Mouse (Mus musculus): ENCODE measurements around the gene Jade1. TPM values are rescaled to one million over a fixed set of nuclear protein-coding genes. Genes with fewer than 3 reads are reported as not detected.
A peak's percentile ranks its signal among the peaks of the same experiment; 100 is the strongest.

Jade1 gene
- polyA plus RNA-seq, 1 experiment from 2014 or later: 15.3 TPM

GRCm38 (mm10) chr3:41583621-41584020 lies 28.1 kb downstream of the Jade1 start:
- no peak overlapping the region for H3K9ac ChIP-seq (ENCODE audit: low read depth, low read length)
- no peak overlapping the region for H3K4me2 ChIP-seq (replicated peaks; ENCODE audit: low read depth)
- no peak for TF ChIP-seq CTCF (IDR thresholded peaks at IDR 0.05; ENCODE audit: low read depth)
- H3K9me3 ChIP-seq (ENCODE audit: control insufficient read depth): no peaks in the 10 kb centered on the region
- no peaks in the 10 kb centered on the region for H3K27me3 ChIP-seq (replicated peaks; ENCODE audit: control insufficient read depth, insufficient read depth, low read length)
- no peak overlapping the region for H3K27ac ChIP-seq (ENCODE audit: low read depth, low read length)
- no peaks in the 10 kb centered on the region for H3K36me3 ChIP-seq (ENCODE audit: control insufficient read depth, insufficient read depth)
- peaks cover 39% of the 10 kb centered on the region for H3K4me1 ChIP-seq (replicated peaks; ENCODE audit: control insufficient read depth, insufficient read depth, low read length)
- ATAC-seq: no peak
- WGBS: 61% methylated on average over 4 of the region's 4 CpGs
- H3K4me3 ChIP-seq (ENCODE audit: low read depth, low read length): no peak overlapping the region

- ATAC-seq: no peak
- H3K27me3 ChIP-seq (replicated peaks; ENCODE audit: control insufficient read depth, insufficient read depth, low read length): no peaks in the 10 kb centered on the region
- H3K4me3 ChIP-seq (ENCODE audit: low read depth, low read length): no peak overlapping the region
- no peak for TF ChIP-seq CTCF (IDR thresholded peaks at IDR 0.05; ENCODE audit: low read depth)
- no peaks in the 10 kb centered on the region for H3K9me3 ChIP-seq (ENCODE audit: control insufficient read depth)
- H3K4me2 ChIP-seq (replicated peaks; ENCODE audit: low read depth): no peak overlapping the region
- peaks cover 34% of the 10 kb centered on the region for H3K4me1 ChIP-seq (replicated peaks; ENCODE audit: control insufficient read depth, insufficient read depth, low read length)
- H3K27ac ChIP-seq (ENCODE audit: low read depth, low read length): no peak overlapping the region
- peaks cover 8% of the 10 kb centered on the region; the same call in 1 of the 2 replicates for H3K36me3 ChIP-seq (ENCODE audit: control insufficient read depth, insufficient read depth)
- no peak overlapping the region for H3K9ac ChIP-seq (ENCODE audit: low read depth, low read length)
- 83% methylated on average over 5 of the region's 5 CpGs for WGBS
Measured at GRCm38 (mm10) chr3:41585548-41585947, 30.0 kb downstream of the Jade1 start.

GRCm38 (mm10) chr3:41586330-41586729 lies 30.8 kb downstream of the Jade1 start:
- no peak for ATAC-seq
- 56% methylated on average over 6 of the region's 6 CpGs for WGBS
- peaks cover 33% of the 10 kb centered on the region for H3K4me1 ChIP-seq (replicated peaks; ENCODE audit: control insufficient read depth, insufficient read depth, low read length)

GRCm38 (mm10) chr3:41586917-41587316 lies 31.4 kb downstream of the Jade1 start:
- Histone ChIP-seq H3K4me1 (replicated peaks; ENCODE audit: control insufficient read depth, insufficient read depth, low read length) (peaks cover 30% of the 10 kb centered on the region), H3K27ac (ENCODE audit: low read depth, low read length) (peak overlapping the region; percentile 82), H3K36me3 (ENCODE audit: control insufficient read depth, insufficient read depth) (peaks cover 12% of the 10 kb centered on the region; the same call in 1 of the 2 replicates), H3K9me3 (ENCODE audit: control insufficient read depth) (no peaks in the 10 kb centered on the region), H3K27me3 (replicated peaks; ENCODE audit: control insufficient read depth, insufficient read depth, low read length) (no peaks in the 10 kb centered on the region), H3K4me2 (replicated peaks; ENCODE audit: low read depth) (peak overlapping the region; percentile 37), H3K4me3 (ENCODE audit: low read depth, low read length) (no peak overlapping the region), H3K9ac (ENCODE audit: low read depth, low read length) (no peak overlapping the region)
- peak; percentile 62 for ATAC-seq
- 36% methylated on average over 7 of the region's 7 CpGs for WGBS
- no peak for TF ChIP-seq CTCF (IDR thresholded peaks at IDR 0.05; ENCODE audit: low read depth)

More at GRCm38 (mm10) chr3:41586330-41586729, 30.8 kb downstream of the Jade1 start:
- no peak for TF ChIP-seq CTCF (IDR thresholded peaks at IDR 0.05; ENCODE audit: low read depth)
- no peak overlapping the region for H3K9ac ChIP-seq (ENCODE audit: low read depth, low read length)
- no peak overlapping the region for H3K4me3 ChIP-seq (ENCODE audit: low read depth, low read length)
- no peak overlapping the region for H3K4me2 ChIP-seq (replicated peaks; ENCODE audit: low read depth)
- H3K9me3 ChIP-seq (ENCODE audit: control insufficient read depth): no peaks in the 10 kb centered on the region
- peak overlapping the region; percentile 82 for H3K27ac ChIP-seq (ENCODE audit: low read depth, low read length)
- H3K27me3 ChIP-seq (replicated peaks; ENCODE audit: control insufficient read depth, insufficient read depth, low read length): no peaks in the 10 kb centered on the region
- H3K36me3 ChIP-seq (ENCODE audit: control insufficient read depth, insufficient read depth): peaks cover 8% of the 10 kb centered on the region; the same call in 1 of the 2 replicates

- ATAC-seq: no peak
- peaks cover 28% of the 10 kb centered on the region for H3K4me1 ChIP-seq (replicated peaks; ENCODE audit: control insufficient read depth, insufficient read depth, low read length)
- peak overlapping the region; percentile 37 for H3K4me2 ChIP-seq (replicated peaks; ENCODE audit: low read depth)
- TF ChIP-seq CTCF (IDR thresholded peaks at IDR 0.05; ENCODE audit: low read depth): no peak
- H3K36me3 ChIP-seq (ENCODE audit: control insufficient read depth, insufficient read depth): peaks cover 17% of the 10 kb centered on the region; the same call in 1 of the 2 replicates
- H3K27me3 ChIP-seq (replicated peaks; ENCODE audit: control insufficient read depth, insufficient read depth, low read length): no peaks in the 10 kb centered on the region
- H3K9ac ChIP-seq (ENCODE audit: low read depth, low read length): no peak overlapping the region
- peak overlapping the region; percentile 82 for H3K27ac ChIP-seq (ENCODE audit: low read depth, low read length)
- H3K9me3 ChIP-seq (ENCODE audit: control insufficient read depth): no peaks in the 10 kb centered on the region
- WGBS: 51% methylated on average over 6 of the region's 6 CpGs
- H3K4me3 ChIP-seq (ENCODE audit: low read depth, low read length): no peak overlapping the region
Measured at GRCm38 (mm10) chr3:41587588-41587987, 32.1 kb downstream of the Jade1 start.

- H3K9me3 ChIP-seq (ENCODE audit: control insufficient read depth): no peaks in the 10 kb centered on the region
- H3K36me3 ChIP-seq (ENCODE audit: control insufficient read depth, insufficient read depth): peaks cover 22% of the 10 kb centered on the region; the same call in 1 of the 2 replicates
- peak; percentile 52 for ATAC-seq
- peaks cover 25% of the 10 kb centered on the region for H3K4me1 ChIP-seq (replicated peaks; ENCODE audit: control insufficient read depth, insufficient read depth, low read length)
- no peak overlapping the region for H3K4me3 ChIP-seq (ENCODE audit: low read depth, low read length)
- no peak for TF ChIP-seq CTCF (IDR thresholded peaks at IDR 0.05; ENCODE audit: low read depth)
- peak overlapping the region; percentile 7; the same call in 1 of the 2 replicates for H3K4me2 ChIP-seq (replicated peaks; ENCODE audit: low read depth)
- H3K27ac ChIP-seq (ENCODE audit: low read depth, low read length): peak overlapping the region; percentile 82
- no peak overlapping the region for H3K9ac ChIP-seq (ENCODE audit: low read depth, low read length)
- 51% methylated on average over 8 of the region's 8 CpGs for WGBS
- H3K27me3 ChIP-seq (replicated peaks; ENCODE audit: control insufficient read depth, insufficient read depth, low read length): no peaks in the 10 kb centered on the region
Measured at GRCm38 (mm10) chr3:41588495-41588894, 33.0 kb downstream of the Jade1 start.

Measured in intestine, postnatal 0 days (tissue).